Mouse (Mus musculus) brain, embryonic 14.5 days (tissue): ENCODE measurements around the gene Cadps.

Experiments
- CTCF ChIP-seq: fragments of 200-500 bp; IDR thresholded peaks from 2 replicates; pipeline ENCODE4 v1.5.1; 2012; ENCODE audit warnings: inconsistent platforms, mild to moderate bottlenecking, moderate library complexity, borderline replicate concordance; ENCODE audit not compliant: insufficient read depth, insufficient read length; ENCODE audit errors: extremely low read depth
- POLR2A ChIP-seq: fragments of 200-500 bp; IDR thresholded peaks from 2 replicates; pipeline ENCODE4 v1.6.1; 2012; ENCODE audit warnings: mild to moderate bottlenecking, inconsistent platforms, borderline replicate concordance; ENCODE audit not compliant: poor library complexity, insufficient read depth, insufficient read length, severe bottlenecking; ENCODE audit errors: extremely low read depth

GRCm38 (mm10) chr14:12529961-12530542, 292.8 kb downstream of the Cadps start:
- TF ChIP-seq CTCF (peak; percentile 89), POLR2A (no peak)
